Mouse (Mus musculus): ENCODE measurements around the gene Dnaaf2. TPM values are rescaled to one million over a fixed set of nuclear protein-coding genes. Genes with fewer than 3 reads are reported as not detected.

The Dnaaf2 gene
- polyA plus RNA-seq (2015; fragmentation: Nextera tagmentation; extraction: Ambion mirVana), result 7.0 and 9.0 TPM in 2 replicates

GRCm38 (mm10) chr12:69198164-69198535 is at the start of gene Dnaaf2:
Dnaaf2 (minus strand) TSS chr12:69198429.

DNA sequence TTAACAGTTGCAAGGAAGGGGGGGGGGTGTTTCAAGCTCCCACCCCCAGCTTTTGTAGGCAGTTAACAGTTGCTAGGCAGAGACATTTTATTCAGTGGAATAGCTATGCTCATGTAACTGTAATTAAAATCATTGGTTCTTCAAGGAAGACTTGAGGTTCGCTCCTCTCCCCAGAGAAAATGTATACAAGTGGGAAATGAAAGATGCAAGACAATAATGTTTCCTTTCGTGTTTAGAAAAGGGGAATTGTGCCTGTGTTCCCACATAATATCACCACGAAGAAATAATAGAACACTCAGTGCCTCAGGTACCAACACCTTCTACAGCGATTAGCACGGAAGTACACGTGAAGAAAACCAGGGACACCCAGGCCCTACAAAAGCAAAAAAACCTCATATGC is 42.6 kb upstream of the Dnaaf2 start, which contains the start of gene Klhdc1:
TSS of gene Klhdc1 (plus strand) at position 301 of the 400 bp plus-strand sequence.

GRCm38 (mm10) chr12:69227776-69228466 is 29.7 kb upstream of the Dnaaf2 start, which contains the start of gene Pole2:
Pole2 (minus strand) TSS chr12:69228195.

DNA sequence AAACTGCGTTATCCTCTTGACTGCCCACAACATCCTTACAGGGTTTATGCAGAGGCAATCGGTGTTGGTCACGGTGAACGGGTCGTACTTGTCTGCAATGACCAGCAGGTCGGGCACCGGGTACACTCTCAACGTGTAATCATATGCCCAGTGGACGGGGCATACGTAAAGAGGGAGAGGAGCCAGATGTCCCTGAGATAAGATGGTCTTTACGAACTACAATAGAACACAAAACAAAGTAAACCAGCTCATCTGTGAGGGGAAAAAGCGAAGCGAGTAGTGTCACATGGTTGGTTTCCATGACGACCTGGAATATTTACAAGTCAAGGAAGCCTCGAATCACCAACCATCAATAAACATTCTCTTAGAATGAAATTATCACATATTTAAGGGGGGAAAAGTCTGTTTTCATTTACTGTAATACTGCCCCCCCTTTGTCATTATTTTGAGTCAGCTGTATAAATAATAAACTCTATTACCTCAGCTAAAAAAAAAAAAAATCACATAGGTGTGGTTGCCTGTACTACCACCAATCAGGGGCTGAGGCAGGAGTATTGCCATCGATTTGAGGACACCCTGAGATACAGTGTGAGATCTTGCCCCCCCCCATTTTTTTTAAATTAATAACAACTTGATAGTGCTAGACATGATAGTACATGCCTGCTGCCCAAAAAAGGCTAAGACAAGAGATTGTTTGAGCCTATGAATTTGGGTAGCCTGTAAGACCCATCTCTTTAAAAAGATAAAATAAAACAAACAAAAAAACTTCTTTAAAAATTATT is 6.0 kb upstream of the Dnaaf2 start, which contains the start of gene Gm49384:
TSS of gene Gm49384 (minus strand) at position 216 of the 782 bp plus-strand sequence.

GRCm38 (mm10) chr12:69196444-69197377 is 1.5 kb downstream of the Dnaaf2 start, which contains the start of gene Gm49383:
Gm49383 (minus strand) TSS chr12:69197104.

DNA sequence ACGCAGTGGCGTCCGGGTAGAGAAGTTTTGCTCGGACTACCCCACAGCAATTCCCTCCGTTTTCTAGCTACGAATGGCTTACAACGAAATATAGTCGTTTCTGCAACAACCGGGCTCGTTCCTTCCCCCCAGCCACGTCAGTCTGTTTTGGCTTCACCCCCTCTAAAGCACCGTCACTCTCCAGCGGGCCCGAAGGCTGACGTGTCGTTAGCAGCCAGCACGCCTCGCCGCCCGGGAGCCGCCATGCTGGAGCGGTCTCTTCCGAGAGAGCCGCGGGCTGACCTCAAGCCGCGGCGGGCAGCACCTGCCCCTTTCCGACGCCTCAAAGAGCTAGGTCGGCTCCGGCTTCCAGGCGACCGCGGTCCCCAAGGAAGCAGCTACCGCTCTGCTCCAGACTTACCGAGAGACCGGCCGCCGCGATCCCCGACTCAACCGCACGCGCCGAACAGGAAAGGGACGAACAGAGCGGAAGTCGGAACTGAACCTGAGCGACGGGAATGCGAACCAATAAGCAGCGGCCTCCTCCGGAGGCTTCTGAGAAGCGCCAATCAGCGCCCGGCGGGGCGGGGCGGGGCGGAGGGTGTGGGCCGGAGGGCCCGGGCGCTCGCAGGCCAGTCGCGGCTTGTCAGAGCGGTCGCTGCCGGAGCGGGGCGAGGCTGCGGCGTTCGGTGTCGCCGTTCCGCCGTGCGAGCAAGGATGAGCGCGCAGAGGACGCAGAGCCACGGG is 14.5 kb downstream of the Dnaaf2 start, which contains the start of the genes Rpl36al and Mgat2:
TSS of gene Rpl36al (minus strand) at position 501 of the 726 bp plus-strand sequence.
TSS of gene Mgat2 (plus strand) at position 575 of the 726 bp plus-strand sequence.

DNA sequence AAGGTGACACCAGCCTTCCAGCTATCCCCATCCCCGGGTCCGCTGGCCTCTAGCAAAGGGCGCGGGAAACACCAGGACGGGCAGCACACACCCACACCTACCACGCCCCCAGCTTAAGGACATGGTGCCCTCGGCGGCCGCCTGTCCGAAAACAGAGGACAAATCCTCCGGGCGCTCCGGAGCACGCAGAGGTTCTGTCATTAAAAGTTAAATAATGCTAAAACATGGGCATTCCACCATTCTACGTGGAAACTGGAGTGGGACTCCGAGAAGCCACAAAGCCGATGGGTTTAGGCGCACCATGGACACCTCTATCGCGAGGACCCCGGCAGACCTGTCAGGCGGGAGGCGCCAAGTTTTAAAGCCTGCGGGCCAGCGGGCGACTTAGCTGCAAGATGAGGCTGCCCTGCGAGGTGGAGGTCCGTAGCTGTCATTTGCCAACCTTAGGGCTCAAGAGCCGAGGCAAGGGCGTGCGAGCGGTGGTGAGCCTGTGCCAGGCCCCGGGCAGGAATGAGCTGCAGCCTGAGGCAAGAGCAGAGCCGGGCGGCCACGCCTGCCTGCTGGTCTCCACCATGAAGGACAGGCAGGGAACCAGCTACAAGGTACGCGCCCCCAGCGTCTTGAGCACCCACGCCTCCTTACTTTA is 29.6 kb downstream of the Dnaaf2 start, which contains the start of gene Lrr1:
TSS of gene Lrr1 (plus strand) at position 354 of the 646 bp plus-strand sequence.

GRCm38 (mm10) chr12:69158765-69159577 is 39.3 kb downstream of the Dnaaf2 start, which contains the start of gene Rps29:
Rps29 (minus strand) TSS chr12:69159186.

Other genes with a start within 250 kb of the Dnaaf2 start
- 2,094 and 2,254 TPM in 2 replicates for gene Rps29, start 39.2 kb downstream of the Dnaaf2 start, polyA plus RNA-seq (2015; fragmentation: Nextera tagmentation; extraction: Ambion mirVana)
- gene Lrr1, start 29.6 kb downstream of the Dnaaf2 start, polyA plus RNA-seq (2015; fragmentation: Nextera tagmentation; extraction: Ambion mirVana), result 25.9 and 32.1 TPM in 2 replicates
- gene Rpl36al, start 14.3 kb downstream of the Dnaaf2 start, polyA plus RNA-seq (2015; fragmentation: Nextera tagmentation; extraction: Ambion mirVana), result 568 and 588 TPM in 2 replicates
- gene Mgat2, start 14.3 kb downstream of the Dnaaf2 start, polyA plus RNA-seq (2015; fragmentation: Nextera tagmentation; extraction: Ambion mirVana), result 31.0 and 35.0 TPM in 2 replicates
- 24.1 and 27.3 TPM in 2 replicates for gene Gm49383, start 1.3 kb downstream of the Dnaaf2 start, polyA plus RNA-seq (2015; fragmentation: Nextera tagmentation; extraction: Ambion mirVana)
- 23.7 and 24.5 TPM in 2 replicates for gene Gm49384, start 5.8 kb upstream of the Dnaaf2 start, polyA plus RNA-seq (2015; fragmentation: Nextera tagmentation; extraction: Ambion mirVana)
- gene Pole2, start 29.8 kb upstream of the Dnaaf2 start, polyA plus RNA-seq (2015; fragmentation: Nextera tagmentation; extraction: Ambion mirVana), result 22.5 and 27.0 TPM in 2 replicates
- gene Klhdc1, start 42.7 kb upstream of the Dnaaf2 start, polyA plus RNA-seq (2015; fragmentation: Nextera tagmentation; extraction: Ambion mirVana), result 10.3 and 11.9 TPM in 2 replicates
- gene Klhdc2, start 98.3 kb upstream of the Dnaaf2 start, polyA plus RNA-seq (2015; fragmentation: Nextera tagmentation; extraction: Ambion mirVana), result 92.4 and 102 TPM in 2 replicates
- gene Nemf, start 158.7 kb upstream of the Dnaaf2 start, polyA plus RNA-seq (2015; fragmentation: Nextera tagmentation; extraction: Ambion mirVana), result 57.4 and 64.4 TPM in 2 replicates
- gene Arf6, start 173.7 kb upstream of the Dnaaf2 start, polyA plus RNA-seq (2015; fragmentation: Nextera tagmentation; extraction: Ambion mirVana), result 47.8 and 49.0 TPM in 2 replicates
- gene Gm9887, start 174.0 kb upstream of the Dnaaf2 start, polyA plus RNA-seq (2015; fragmentation: Nextera tagmentation; extraction: Ambion mirVana), result 0.53 and 1.00 TPM in 2 replicates

Data from spleen, postnatal 0 days (tissue).